Mouse (Mus musculus): Measurements from ENCODE around the gene Spcs2. TPM values are rescaled to one million over a fixed set of nuclear protein-coding genes. Genes with fewer than 3 reads are reported as not detected.

Spcs2 gene
- polyA plus RNA-seq, 1 experiment from 2014 or later: 193 TPM

DNA sequence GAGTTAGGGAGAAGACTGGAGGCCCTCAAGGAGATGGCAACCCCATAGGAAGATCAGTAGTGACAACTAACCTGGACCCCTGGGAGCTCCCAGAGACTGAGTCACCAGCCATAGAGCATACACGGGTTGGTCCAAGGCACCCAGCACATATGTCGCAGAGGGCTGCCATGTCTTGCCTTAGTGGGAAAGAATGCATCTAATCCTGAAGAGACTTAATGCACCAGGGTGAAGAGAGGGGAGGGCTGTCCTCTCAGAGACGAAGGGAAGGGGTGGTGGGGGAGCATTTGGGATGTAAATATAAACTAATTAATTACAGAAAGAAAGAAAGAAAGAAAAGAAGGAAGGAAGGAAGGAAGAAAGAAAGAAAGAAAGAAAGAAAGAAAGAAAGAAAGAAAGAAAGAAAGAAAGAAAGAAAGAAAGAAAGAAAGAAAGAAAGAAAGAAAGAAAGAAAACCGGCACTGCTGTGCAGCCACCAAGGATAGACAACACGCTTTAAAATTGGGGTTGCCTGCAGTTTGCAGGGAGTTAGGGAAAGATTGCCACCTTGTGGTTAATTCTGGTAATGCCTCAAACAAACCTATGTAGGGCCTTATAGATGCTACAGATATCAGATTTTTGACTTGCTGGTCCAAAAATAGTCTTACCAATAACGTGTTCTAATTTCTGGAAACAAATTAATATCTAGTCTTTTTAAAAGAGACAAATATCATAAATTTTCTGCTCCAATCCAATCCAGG, 65.2 kb downstream of the Spcs2 start:
- no peak overlapping the region for H3K4me3 ChIP-seq (replicated peaks)
- no peaks in the 10 kb centered on the region for H3K9me3 ChIP-seq (replicated peaks)
- H3K9ac ChIP-seq: no peak overlapping the region
- H3K27me3 ChIP-seq: peaks cover 50% of the 10 kb centered on the region
- ATAC-seq (ENCODE audit: insufficient read depth): no peak
- peaks cover 42% of the 10 kb centered on the region for H3K4me1 ChIP-seq (replicated peaks)
- H3K27ac ChIP-seq (replicated peaks): no peak overlapping the region; the same call in 1 of the 2 replicates
- no peaks in the 10 kb centered on the region for H3K36me3 ChIP-seq (replicated peaks)
- H3K4me2 ChIP-seq: no peak overlapping the region
- WGBS (ENCODE audit: insufficient replicate concordance): 32% methylated on average over 6 of the region's 6 CpGs

DNA sequence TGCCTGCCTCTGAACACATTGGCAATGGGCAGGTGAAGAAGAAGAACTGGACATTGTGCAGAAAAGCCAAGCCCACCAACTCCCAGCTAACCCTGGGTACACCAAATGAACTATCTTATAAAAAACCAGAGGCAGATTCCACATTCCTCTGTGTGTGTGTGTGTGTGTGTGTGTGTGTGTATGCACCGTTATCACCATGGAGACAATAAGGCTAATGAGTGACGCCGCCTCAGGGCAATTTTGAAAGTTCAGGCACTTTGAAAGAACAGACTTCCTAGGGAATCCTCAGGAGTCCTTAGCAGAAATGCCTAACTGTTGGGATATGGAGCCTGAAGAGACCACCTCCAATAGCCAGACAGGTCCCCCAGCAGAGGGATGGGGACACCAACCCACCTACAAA, 66.0 kb downstream of the Spcs2 start:
- Histone ChIP-seq H3K27ac (replicated peaks) (no peak overlapping the region), H3K4me3 (replicated peaks) (no peak overlapping the region), H3K4me1 (replicated peaks) (peaks cover 34% of the 10 kb centered on the region), H3K27me3 (peaks cover 50% of the 10 kb centered on the region), H3K9me3 (replicated peaks) (no peaks in the 10 kb centered on the region), H3K9ac (no peak overlapping the region), H3K36me3 (replicated peaks) (no peaks in the 10 kb centered on the region), H3K4me2 (no peak overlapping the region)
- no peak for ATAC-seq (ENCODE audit: insufficient read depth)
- WGBS (ENCODE audit: insufficient replicate concordance): 78% methylated on average over 3 of the region's 3 CpGs

DNA sequence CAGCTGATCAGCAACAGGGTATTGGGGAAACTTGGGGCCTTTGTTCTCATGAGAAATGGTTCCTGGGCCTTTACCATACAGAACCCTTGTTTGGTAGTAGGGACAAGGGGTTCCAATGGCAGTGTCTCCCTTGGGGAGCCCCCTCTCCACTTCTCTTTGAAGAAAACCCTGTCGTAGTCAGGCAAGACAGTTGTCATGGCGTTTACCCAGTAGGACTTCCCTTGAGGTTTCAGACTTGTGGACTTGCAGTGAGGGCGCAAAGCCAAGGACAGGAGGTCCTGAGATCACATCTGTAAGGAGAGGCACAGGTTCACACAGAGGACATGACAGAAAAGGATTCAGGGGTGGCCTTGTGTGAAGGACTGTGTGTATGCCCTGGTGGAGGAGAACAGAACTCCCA, 66.8 kb downstream of the Spcs2 start:
- Histone ChIP-seq H3K4me3 (replicated peaks) (no peak overlapping the region), H3K9me3 (replicated peaks) (no peaks in the 10 kb centered on the region), H3K4me1 (replicated peaks) (peaks cover 31% of the 10 kb centered on the region), H3K36me3 (replicated peaks) (no peaks in the 10 kb centered on the region), H3K9ac (no peak overlapping the region), H3K4me2 (no peak overlapping the region), H3K27ac (replicated peaks) (no peak overlapping the region), H3K27me3 (peaks cover 50% of the 10 kb centered on the region)
- 67% methylated on average over 3 of the region's 3 CpGs for WGBS (ENCODE audit: insufficient replicate concordance)
- ATAC-seq (ENCODE audit: insufficient read depth): no peak

DNA sequence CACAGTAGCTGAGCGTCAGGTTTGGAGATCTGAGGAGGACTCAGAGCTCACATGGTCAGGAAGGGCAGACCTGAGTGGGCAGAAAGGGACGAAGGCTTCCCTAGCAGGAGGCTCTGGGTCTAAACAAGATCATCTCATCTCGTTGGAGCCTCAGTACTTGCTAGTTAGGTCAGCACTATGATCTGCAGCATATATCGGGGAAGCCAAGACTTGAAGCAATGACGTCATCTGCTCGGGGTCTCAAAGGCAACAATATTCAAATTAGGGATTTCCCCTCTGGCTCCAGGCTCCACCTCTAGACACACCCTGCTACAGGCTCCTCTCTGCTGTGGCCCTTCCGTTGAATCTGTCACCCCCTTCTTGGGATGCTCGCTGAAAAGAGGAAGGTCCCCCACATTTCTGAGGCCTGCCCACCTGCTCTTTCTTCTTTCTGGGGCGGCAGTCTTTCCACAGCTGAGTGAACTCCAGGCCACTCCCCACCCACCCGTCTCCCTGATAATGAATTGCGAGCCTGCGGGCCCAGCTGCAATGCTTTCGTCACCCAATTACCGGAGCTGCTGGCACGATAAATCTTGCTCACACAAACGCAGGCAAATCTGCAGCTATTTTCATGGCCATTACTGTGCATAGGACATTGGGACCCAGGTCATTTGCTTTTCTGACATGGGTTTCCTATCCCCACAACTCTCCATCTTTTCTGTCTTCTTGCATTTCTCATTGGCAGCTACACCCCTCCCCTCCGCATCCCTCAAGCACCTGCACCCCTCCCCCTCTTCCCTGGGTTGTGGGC, 67.9 kb downstream of the Spcs2 start:
- Histone ChIP-seq H3K36me3 (replicated peaks) (no peaks in the 10 kb centered on the region), H3K4me1 (replicated peaks) (peaks cover 31% of the 10 kb centered on the region), H3K27ac (replicated peaks) (no peak overlapping the region), H3K9ac (no peak overlapping the region), H3K27me3 (peaks cover 47% of the 10 kb centered on the region), H3K4me3 (replicated peaks) (no peak overlapping the region), H3K4me2 (no peak overlapping the region), H3K9me3 (replicated peaks) (no peaks in the 10 kb centered on the region)
- WGBS (ENCODE audit: insufficient replicate concordance): 18% methylated on average over 17 of the region's 17 CpGs
- ATAC-seq (ENCODE audit: insufficient read depth): no peak

DNA sequence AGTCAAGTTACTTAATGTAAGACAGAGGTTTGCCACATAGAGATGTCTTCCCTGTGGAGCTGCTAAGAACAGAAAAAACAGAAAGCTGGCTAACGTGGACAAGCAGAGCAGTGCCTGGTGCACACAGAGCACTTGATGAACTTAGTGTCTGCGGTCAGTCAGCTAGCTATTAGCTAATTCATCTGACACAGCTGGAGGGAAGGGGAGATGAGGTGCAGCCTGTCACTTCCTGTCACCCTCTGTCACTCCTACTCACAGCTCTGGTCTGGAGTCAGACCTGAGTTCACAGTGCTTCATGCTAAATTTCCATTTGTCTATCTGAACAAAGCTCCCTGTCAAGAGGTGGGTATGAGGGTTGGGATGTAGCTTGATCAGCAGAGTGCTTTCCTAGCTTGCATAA, 69.2 kb downstream of the Spcs2 start:
- Histone ChIP-seq H3K9me3 (replicated peaks) (no peaks in the 10 kb centered on the region), H3K4me3 (replicated peaks) (no peak overlapping the region), H3K9ac (no peak overlapping the region), H3K4me1 (replicated peaks) (peaks cover 22% of the 10 kb centered on the region), H3K27ac (replicated peaks) (no peak overlapping the region), H3K36me3 (replicated peaks) (no peaks in the 10 kb centered on the region), H3K27me3 (peaks cover 46% of the 10 kb centered on the region), H3K4me2 (no peak overlapping the region)
- 43% methylated on average over 2 of the region's 2 CpGs for WGBS (ENCODE audit: insufficient replicate concordance)
- ATAC-seq (ENCODE audit: insufficient read depth): no peak

DNA sequence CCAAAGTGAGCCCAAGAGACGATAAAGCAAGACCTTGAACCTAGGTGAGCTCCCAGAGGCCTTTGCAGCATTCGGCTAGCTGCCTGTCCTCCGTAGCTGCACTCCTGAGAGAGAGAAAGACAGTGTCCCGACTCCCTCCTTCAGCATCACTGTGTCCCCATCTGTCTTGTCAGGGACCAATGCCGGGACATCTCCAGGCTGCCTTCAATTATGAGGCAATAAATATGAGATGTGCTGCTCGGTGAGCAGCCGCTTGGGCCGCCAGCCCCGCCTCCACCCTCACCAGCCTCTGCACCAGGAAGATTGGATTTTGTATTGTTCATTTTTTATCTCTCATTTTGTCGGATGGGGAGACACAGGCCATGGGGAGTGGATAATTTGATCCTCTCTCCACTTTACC, 72.4 kb downstream of the Spcs2 start:
- 65% methylated on average over 10 of the region's 10 CpGs for WGBS (ENCODE audit: insufficient replicate concordance)
- ATAC-seq (ENCODE audit: insufficient read depth): no peak
- Histone ChIP-seq H3K9ac (no peak overlapping the region), H3K4me1 (replicated peaks) (peaks cover 6% of the 10 kb centered on the region), H3K4me2 (no peak overlapping the region), H3K4me3 (replicated peaks) (no peak overlapping the region), H3K27ac (replicated peaks) (no peak overlapping the region), H3K9me3 (replicated peaks) (no peaks in the 10 kb centered on the region), H3K36me3 (replicated peaks) (no peaks in the 10 kb centered on the region), H3K27me3 (peaks cover 19% of the 10 kb centered on the region)

DNA sequence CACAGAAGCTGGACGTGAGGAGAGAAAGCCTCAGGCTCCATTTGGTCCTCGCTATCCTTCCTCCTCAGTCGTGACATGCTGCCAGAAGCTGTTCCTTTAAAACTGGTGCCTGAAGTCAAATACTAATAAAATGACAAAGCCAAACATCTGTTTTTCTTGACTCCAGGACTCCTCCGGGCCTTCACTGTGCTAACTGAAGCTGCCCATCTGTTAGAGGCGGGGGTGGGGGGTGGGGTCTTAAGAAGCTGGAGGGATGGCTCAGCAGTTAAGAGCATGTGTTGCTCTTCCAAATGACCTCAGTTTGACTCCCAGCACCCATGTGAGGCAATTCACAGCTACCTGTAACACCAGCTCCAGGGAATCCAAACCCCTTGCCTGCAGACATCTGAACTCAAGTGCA, 74.7 kb downstream of the Spcs2 start:
- ATAC-seq (ENCODE audit: insufficient read depth): no peak
- H3K4me1 ChIP-seq (replicated peaks): no peaks in the 10 kb centered on the region
- H3K4me3 ChIP-seq (replicated peaks): no peak overlapping the region
- no peak overlapping the region for H3K27ac ChIP-seq (replicated peaks)
- H3K9ac ChIP-seq: no peak overlapping the region
- WGBS (ENCODE audit: insufficient replicate concordance): 46% methylated on average over 5 of the region's 5 CpGs
- no peaks in the 10 kb centered on the region for H3K9me3 ChIP-seq (replicated peaks)
- H3K36me3 ChIP-seq (replicated peaks): no peaks in the 10 kb centered on the region
- no peaks in the 10 kb centered on the region for H3K27me3 ChIP-seq
- no peak overlapping the region for H3K4me2 ChIP-seq

DNA sequence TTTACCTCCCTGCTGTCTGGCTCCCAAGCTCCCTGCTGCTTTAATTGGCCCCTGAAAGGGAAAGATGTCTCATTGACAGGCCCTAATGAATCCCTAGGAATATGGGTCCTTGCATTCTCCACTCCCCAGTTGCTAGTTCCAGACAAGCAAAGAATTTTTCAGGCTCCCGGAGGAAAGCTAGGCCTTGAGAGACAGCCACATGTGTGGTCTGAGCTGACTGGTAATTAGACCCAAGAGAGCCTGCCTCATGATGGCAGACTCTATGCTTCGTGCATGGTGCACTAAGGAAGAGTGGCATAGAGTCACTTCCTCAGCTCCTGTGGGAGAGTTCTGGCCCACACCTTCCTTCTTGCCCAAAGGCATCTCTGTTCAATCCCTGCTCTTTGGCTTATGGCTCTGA, 75.3 kb downstream of the Spcs2 start:
- no peaks in the 10 kb centered on the region for H3K36me3 ChIP-seq (replicated peaks)
- H3K27me3 ChIP-seq: no peaks in the 10 kb centered on the region
- H3K4me1 ChIP-seq (replicated peaks): no peaks in the 10 kb centered on the region
- H3K4me3 ChIP-seq (replicated peaks): no peak overlapping the region
- H3K4me2 ChIP-seq: no peak overlapping the region
- H3K9ac ChIP-seq: no peak overlapping the region
- H3K9me3 ChIP-seq (replicated peaks): no peaks in the 10 kb centered on the region
- 63% methylated on average over 2 of the region's 2 CpGs for WGBS (ENCODE audit: insufficient replicate concordance)
- ATAC-seq (ENCODE audit: insufficient read depth): no peak
- no peak overlapping the region for H3K27ac ChIP-seq (replicated peaks)

Other genes starting within 250 kb of the Spcs2 start
- 0.41 and 0.44 TPM in 2 replicates for gene Tpbgl, start 236.4 kb downstream of the Spcs2 start, polyA plus RNA-seq (2015; fragmentation: Nextera tagmentation; extraction: Ambion mirVana)
- gene Slco2b1, start 152.1 kb downstream of the Spcs2 start, polyA plus RNA-seq (2015; fragmentation: Nextera tagmentation; extraction: Ambion mirVana): 0.18 and 0.31 TPM in 2 replicates
- gene Olfr520, start 133.2 kb downstream of the Spcs2 start, polyA plus RNA-seq (2015; fragmentation: Nextera tagmentation; extraction: Ambion mirVana): not detected in 2 replicates
- gene Olfr521, start 100.0 kb downstream of the Spcs2 start, polyA plus RNA-seq (2015; fragmentation: Nextera tagmentation; extraction: Ambion mirVana): not detected in 2 replicates
- gene Neu3, start 35.0 kb downstream of the Spcs2 start, polyA plus RNA-seq (2015; fragmentation: Nextera tagmentation; extraction: Ambion mirVana): 4.9 and 5.4 TPM in 2 replicates
- gene Xrra1, start 4.3 kb downstream of the Spcs2 start, polyA plus RNA-seq (2015; fragmentation: Nextera tagmentation; extraction: Ambion mirVana): not detected in 2 replicates
- 1.6 and 2.0 TPM in 2 replicates for gene Rnf169, start 117.0 kb upstream of the Spcs2 start, polyA plus RNA-seq (2015; fragmentation: Nextera tagmentation; extraction: Ambion mirVana)
- not detected in 2 replicates for gene Chrdl2, start 142.7 kb upstream of the Spcs2 start, polyA plus RNA-seq (2015; fragmentation: Nextera tagmentation; extraction: Ambion mirVana)

Data from liver, embryonic 15.5 days (tissue).